Mouse (Mus musculus): ENCODE data around the gene Paqr9.

Gene Paqr9

DNA sequence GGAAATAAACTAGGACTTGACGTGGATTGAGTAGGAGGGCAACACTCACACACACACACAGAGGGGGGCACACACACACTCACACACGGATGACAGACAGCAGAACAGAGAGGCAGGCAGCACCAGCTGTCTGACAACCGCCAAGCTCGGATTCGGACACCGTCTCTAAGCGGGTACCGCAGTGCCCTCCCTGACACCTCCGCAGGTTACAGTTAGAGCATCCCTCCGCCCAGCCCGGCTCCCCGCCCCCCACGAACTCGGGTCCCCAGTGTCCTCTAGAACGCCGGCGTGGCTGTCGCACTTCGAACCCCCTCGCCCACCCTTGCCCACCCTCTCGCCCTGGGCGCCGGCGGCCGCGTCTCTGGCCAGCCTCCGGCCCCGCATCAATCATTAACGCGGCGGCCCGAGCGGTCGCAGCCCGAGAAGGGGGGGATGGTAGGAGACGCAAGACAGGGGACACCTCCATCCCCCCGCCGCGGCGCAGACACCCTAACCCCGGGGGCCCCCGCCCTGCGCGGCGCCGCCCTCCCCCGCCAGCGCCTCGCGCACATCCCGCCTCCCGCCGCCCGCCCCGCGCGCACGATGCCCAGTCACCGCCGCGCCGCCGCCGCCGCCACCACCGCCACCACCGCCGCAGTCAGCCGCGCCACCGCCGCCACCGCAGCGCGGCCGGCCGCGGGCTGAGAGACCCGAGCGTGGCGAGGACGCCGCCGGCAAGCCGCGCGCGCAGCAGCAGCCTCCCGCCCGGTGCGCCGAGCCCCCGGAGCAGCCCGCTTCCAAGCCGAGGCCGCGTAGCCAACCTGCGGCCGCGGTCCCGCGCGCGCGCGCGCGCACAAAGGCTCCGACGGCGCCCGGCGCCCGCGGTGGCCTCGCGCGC lies at the start of gene Paqr9:
TSS of gene Paqr9 (plus strand) at position 599 of the 877 bp plus-strand sequence.
- WGBS: 2% methylated on average over 100 of the region's 118 CpGs

GRCm38 (mm10) chr9:95510693-95511404 lies 48.6 kb upstream of the Paqr9 start:
- WGBS: 7% methylated on average over 21 of the region's 21 CpGs

DNA sequence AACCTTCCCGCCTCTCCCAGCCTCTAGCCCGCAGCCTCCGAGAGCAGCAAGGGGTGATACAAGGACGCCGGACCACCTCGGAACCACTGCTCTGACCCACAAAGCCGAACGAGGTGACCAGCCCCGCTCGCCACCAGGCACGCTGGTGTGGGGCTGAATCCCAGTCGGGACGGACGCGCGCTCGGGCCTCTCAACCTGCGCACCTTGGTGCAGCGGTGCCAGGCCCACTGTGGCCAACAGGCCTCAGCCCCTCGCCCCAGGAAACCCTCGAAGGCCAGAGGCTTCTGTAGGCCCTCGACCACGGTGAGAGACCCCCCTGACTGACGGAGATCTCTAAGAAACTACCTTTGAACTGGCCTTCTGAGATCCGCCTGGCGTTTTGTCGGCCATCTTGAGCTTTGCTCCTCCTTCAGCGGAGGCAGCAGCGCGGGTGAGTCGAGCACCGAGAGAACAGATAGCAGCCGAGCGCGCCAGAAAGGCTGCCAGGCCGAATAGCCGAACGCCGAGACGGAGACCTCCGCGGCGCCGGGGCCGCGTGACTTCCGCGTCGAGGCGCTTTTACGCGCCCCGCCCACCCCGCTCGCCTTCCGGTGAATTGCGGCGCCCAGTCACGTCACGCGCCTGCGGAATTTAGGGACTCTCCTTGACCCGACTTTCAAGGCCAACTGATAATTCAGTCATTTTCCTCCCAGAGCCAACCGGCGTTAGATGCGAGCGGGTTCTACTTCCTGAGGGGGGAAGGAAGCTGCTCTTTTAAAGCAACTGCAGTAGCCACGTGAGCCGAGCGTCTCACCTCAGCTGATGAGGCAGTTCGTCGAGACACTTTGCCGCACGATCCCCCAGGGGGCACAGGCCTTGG lies 47.8 kb upstream of the Paqr9 start, which contains the start of gene U2surp:
TSS of gene U2surp (minus strand) at position 525 of the 859 bp plus-strand sequence.
- under 1% methylated on average over 74 of the region's 74 CpGs for WGBS

- WGBS: 20% methylated on average over 15 of the region's 15 CpGs
Measured at GRCm38 (mm10) chr9:95512331-95513030, 47.0 kb upstream of the Paqr9 start.

DNA sequence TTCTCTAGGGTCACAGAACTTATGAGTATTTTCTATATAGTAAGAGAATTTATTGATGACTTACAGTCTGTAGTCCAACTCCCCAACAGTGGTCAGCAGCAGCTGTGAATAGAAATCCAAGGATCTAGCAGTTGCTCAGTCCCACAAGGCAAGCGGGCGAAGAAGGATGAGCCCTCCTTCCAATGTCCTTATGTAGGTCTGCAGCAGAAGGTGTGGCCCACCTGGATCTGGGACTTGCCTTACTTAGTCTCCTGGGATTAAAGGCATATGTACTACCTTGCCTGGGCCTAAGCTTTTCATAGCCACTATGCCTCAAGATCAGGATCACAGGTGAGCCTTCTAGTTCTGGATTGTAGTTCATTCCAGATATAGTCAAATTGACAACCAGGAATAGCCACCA lies 45.7 kb upstream of the Paqr9 start:
- WGBS: 94% methylated on average over 2 of the region's 2 CpGs

DNA sequence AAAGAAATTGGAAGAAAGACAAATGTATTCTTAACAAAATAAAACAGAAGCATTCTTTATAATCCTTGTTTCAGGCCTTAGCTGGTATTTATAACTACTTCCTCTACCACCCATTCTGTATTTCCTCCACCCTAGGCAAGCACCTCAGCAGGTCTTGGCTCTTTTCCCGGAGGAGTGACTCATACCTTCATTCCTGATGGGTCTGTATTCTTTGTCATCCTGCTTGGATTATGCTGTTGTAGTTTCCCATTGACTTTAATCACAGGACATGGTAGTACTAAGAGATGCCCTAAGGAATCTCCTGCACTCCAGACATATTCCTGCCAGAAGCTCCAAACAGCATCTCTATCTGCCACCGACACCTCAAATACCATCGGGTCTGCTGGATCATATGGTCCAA lies 45.1 kb upstream of the Paqr9 start:
- 45% methylated on average over 3 of the region's 3 CpGs for WGBS

- 59% methylated on average over 5 of the region's 5 CpGs for WGBS
Measured at GRCm38 (mm10) chr9:95520563-95520962, 38.9 kb upstream of the Paqr9 start.

DNA sequence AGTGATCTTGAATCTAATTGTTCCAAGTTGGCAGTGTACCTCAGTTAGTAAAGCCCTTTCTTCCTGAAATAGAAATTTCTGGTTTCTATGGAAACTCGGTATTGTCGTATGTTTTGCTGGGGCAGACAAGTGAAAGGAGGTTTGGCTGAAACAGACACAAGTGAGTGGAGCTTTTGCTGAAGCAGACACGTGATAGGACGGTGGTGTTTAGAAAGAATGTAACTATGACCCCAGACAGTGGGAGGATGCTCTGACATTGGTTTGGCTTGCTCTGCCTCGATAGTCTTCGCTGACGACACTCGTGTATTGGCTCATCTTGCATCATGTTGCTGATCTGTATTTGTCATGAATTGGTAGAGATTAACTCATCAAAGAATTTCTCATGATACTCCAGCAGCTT lies 38.4 kb upstream of the Paqr9 start:
- 45% methylated on average over 8 of the region's 8 CpGs for WGBS

GRCm38 (mm10) chr9:95521566-95521965 lies 37.9 kb upstream of the Paqr9 start:
- WGBS: 46% methylated on average over 10 of the region's 10 CpGs

DNA sequence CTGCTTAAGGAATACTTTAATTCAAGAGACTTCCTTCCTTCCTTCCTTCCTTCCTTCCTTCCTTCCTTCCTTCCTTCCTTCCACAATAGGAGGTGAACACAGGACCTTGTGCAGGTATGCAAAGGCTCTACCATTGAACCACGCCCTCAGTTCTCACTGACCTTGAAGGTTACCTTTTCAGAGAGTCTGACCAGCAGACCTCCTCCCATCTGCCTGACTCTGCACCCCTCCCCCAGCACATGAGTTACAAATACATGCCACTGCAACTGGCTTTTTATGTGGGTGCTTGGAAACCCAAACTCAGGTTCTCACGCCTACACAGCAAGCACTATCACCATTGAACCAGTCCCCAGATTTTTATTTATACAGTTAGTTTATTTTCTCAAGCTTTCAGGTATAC lies 36.9 kb upstream of the Paqr9 start:
- WGBS: 88% methylated on average over 2 of the region's 2 CpGs

DNA sequence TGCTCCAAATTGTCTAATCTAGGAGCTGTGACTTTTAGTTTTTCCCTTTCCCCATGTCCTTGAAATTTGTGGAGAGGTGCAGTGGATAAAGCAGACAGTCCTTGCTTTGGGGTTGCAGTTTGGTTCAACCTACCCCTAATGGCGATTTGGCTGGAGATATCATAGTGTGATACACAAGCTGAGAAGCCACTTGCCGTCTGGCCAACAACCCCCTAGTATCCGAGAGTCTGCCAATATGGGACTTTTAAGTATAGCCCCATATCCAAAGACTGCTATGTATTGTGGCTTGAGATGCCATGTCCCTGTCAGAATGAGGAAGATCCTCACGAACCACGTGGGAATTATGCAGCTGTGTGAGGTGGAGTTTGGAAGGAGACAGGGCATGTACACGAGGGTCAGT lies 34.1 kb upstream of the Paqr9 start:
- 76% methylated on average over 6 of the region's 6 CpGs for WGBS

- WGBS: 24% methylated on average over 2 of the region's 2 CpGs
Measured at GRCm38 (mm10) chr9:95525961-95526360, 33.5 kb upstream of the Paqr9 start.

DNA sequence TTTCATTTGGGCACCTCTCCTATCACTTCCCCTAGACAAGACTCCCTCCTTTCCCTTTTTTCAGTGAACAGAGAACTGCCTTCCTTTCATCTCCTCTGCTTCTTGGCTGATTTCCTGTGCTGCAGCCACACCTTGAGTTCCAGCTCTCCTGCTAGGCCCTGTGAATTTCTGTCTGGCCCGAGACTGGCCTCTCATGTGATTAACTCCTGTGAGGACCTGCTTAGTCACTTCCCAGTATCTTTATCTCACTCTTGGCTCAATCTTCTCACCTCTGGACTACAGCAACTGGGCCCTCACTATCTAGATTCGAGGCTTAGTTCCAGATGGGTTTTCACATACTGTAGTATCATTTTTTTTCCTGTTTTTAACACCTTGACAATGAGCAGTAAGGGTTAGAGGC lies 31.8 kb upstream of the Paqr9 start:
- 63% methylated on average over 2 of the region's 2 CpGs for WGBS

DNA sequence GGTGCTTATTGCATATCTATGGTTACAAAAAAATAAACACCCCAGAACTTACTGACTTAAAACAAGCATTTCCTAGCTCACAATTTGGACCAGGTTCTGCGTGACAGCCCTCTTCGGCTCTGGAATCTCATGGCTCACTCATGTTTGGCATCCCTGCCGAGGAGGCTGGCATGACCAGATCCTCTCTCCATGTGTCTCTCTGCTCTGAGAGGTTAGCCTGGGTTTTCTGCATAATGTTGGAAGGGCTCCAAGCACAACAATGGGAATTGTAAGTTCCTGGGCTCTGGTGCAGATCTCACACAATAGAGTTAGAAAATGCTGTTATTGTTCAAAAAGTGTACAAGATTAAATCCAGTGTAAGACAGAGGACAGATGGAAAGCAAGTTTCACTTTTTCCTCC lies 28.3 kb upstream of the Paqr9 start:
- 75% methylated on average over 3 of the region's 3 CpGs for WGBS

DNA sequence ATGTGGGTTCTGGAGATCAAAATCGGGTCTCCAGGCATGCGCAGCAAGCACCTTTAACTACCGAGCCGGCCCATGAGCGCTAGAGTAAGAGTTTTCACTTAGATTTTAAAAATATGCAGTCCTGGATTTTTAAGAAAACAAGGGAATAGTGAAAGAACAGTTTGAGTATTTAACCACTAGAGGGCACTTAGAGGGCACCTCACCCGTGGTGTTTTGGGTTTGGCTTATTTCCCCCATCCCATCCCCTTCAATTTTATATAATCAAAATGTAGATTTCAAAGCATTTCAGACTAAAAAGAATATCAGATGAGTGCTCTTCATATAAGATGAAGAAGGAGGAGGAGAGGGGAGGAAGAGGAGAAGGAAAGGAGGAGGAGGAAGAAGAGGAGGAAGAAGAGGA lies 25.6 kb upstream of the Paqr9 start:
- WGBS: 36% methylated on average over 6 of the region's 6 CpGs

DNA sequence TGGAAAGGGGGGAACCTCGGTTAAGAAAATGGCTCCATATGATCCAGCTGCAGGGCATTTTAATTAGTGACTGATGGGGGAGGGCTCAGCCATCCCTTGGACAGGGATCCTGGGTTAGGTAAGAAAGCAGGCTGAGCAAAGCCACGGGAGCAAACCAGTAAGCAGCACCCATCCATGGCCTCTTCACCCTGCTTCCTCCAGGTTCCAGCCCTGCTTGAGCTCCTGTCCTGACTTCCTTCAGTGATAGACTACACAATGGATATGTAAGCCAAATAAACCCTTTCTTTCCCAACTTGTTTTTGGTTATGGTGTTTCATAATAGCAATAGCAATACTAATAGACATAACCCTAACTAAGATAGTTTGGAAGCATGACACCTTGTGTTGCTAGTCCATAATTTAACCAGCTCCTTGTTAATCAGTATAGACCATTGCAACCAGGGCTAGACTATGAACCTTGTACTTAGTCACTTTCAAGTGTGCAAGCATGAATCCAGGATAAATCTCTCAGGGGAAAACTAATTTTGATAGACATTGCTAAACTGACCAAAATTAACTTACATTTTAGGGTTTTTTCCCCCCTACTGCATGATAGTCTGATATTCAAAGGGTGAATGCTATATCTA lies 20.2 kb upstream of the Paqr9 start:
- WGBS: 65% methylated on average over 2 of the region's 2 CpGs

- WGBS: 66% methylated on average over 4 of the region's 4 CpGs
Measured at GRCm38 (mm10) chr9:95540487-95540886, 19.0 kb upstream of the Paqr9 start.

- WGBS: 63% methylated on average over 15 of the region's 15 CpGs
Measured at GRCm38 (mm10) chr9:95541650-95542432, 17.6 kb upstream of the Paqr9 start.

DNA sequence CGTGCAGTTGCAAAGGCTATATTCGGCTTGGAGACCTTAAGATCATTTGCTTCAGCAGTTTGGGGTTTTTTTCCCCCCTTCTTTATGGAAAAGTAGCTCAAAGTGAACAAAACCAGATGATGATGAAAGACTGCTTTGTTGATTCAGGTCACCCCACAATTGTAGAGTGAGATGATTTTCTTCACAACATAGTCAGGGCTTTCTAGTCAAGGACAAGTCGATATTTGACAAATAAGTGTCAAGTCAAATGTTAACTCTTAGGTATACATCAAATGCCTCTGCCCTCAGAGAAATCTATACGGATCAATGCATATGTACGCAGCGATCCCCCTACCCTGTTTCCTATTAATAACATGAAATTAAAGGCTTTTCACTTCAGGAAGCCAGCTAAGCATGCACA lies 17.0 kb upstream of the Paqr9 start:
- WGBS: 73% methylated on average over 6 of the region's 6 CpGs

DNA sequence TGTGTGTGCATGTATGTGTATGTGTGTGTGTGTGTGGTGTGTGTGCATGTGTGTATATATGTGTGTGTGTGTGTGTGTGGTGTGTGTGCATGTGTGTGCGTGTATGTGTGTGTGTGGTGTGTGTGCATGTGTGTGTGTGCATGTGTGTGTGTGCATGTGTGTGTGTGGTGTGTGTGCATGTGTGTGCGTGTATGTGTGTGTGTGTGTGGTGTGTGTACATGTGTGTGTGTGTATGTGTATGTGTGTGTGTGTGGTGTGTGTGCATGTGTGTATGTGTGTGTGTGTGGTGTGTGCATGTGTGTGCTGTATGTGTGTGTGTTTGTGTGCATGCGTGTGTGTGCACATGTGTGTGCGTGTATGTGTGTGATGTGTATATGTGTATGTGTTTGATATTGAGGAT lies 14.9 kb upstream of the Paqr9 start:
- WGBS: 94% methylated on average over 4 of the region's 4 CpGs

Data from cerebral cortex, adult 2 months (tissue).